Mouse (Mus musculus) erythroid progenitor cell, adult 5-6 weeks (primary cell): ENCODE measurements at regions not wholly inside any gene's neighbourhood (a gene's known extent, or its start where the extent isn't known, plus 50 kb on each side); places are given as distances from the start of the nearest gene placed in this dataset.
"Not testable (repeated sequence)": the region's sequence is repeated elsewhere in the genome, so short reads cannot be mapped to it uniquely, and the experiment has no call there.

Experiments used
- ATAC-seq: replicated peaks from 2 replicates; pipeline ENCODE4 v1.8.0; 2016; ENCODE audit warnings: moderate number of reproducible peaks, mild to moderate bottlenecking, moderate TSS enrichment, inconsistent platforms; ENCODE audit not compliant: poor library complexity, low FRiP score, severe bottlenecking

DNA sequence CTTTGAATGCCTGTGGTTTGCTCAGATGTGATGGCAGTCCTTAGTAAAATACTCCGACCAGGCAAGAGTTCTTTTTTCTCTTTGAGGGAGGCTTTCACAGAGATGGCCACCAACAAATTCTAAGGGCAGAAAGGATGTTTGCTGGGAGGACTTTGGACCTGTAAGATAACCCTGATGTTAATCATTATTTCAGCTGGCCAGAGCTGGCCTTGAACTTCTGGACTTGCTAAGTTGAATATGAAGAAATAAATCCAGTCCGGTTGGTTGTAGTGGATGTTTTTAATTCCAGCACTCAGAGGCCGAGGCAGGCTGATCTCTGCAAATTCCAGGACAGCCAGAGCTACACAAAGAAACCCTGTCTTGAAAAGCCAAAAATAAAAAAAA is 222.9 kb upstream of the Klf3 start:
- no peak for ATAC-seq

DNA sequence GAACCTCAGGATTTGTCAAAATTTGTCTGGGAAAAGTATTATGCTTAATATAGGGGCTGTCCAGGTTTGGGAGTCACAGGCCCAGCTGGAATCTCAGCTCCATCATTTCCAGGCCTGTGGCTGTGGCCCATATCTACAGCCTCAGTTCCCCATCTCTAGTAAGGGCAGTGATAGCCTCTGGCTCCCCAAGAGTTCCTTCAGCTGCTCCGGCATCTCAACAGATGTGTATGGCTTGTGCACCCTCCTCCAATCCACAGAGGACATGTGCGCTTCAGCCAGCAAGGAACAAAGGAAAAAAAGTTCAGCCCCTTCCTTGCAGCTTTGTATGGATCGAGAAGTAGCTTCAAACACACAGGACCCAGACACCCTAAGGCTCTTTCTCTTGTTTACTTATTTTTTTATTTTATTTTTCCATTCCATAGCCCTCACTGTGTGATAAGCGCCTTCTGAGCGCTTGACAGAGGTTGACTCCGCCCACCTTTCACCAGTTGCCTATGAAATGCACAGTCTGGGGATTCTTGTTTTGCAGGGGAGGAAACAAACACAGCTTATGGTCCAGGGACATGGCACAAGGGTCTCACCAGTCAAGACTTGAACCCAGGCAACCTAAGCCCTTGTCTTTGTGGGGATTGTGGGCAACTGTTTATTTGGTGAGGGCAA is 222.3 kb upstream of the Klf3 start:
- peak; percentile 78 for ATAC-seq

DNA sequence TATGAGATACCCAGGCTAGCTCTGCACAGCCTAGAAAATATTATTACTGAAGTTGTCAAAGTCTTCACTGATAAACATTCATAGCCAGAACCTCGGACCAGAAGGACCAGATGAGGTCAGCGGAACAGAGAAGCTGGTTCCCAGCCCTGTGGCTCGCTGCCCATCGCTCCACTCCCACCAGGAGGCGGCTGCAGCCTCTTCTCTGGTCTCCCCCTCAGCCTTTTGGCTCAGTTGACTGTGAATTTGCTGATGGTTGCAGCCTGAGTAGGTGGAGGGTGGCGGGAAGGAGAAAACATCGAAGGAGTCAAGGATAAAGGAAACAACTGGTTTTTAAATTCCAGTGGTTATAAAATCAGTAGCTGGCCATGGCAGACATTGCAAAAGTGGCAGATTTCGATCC is 221.7 kb upstream of the Klf3 start:
- no peak for ATAC-seq

DNA sequence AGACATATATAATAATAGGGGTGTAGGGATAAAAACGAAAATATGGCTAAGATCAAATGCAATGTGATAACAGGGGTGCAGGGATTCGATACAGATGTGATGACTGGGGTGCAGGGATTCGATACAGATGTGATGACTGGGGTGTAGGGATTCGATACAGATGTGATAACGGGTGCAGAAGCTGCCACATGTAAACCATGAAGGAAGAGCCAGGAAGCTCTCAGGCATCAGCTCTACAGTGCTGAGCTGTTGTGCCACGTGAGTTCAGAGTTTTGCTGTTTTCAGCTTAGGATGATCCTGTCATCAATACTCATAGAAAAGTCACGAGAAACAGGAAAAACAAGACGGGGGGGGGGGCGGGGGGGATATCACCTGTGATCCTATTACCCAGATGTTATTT is 221.2 kb upstream of the Klf3 start:
- ATAC-seq: no peak

DNA sequence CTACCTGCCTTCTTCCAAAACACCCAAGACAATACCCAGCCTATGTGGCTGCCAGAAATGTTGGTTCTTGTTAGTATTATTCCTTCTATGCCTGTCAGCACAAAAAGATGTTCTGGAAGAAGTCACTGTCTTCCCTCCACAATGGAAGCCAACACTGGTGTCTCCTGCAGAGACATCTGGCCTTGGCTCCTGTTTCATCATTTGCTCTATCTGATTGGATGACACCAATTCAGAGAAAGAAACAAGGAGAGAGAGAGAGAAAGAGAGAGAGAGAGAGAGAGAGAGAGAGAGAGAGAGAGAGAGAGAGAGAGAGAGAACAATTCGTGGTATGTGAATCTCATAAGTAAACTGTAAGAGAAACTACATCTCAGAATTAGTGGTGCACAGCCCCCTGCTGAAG is 218.9 kb upstream of the Klf3 start:
- ATAC-seq: no peak

DNA sequence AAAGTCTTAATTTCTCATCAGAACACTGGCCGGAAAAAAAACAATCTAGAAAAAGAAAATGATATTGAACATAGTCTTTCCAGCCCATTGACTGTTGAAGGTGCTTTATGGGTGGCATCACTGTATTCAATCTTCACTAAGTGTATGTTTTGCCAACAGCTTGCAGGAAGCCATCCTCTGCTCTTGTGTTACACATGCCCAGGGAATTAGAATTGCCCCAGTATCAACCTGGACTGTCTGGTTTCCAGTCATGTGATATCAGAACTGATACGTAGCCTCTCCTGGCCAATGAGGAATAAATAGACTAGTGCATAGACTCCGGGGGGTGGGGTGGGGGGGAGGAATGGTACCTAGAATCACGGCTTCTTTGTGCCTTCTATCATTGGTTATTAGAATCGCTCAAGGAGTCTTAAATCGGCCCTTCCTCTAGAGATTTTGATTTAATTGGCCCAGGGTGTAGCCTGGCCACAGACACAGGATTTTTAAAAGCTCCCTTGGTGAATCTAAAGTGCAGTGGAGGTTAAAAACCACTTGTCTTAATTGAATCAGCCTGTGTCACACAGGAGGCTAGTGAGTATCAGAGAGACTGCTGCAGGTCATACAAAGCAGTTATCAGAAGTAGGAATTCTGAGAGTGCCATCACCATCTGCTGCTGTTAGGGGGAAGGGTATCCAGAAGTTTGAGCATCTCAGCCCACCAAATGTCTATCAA is 218.0 kb upstream of the Klf3 start:
- no peak for ATAC-seq

DNA sequence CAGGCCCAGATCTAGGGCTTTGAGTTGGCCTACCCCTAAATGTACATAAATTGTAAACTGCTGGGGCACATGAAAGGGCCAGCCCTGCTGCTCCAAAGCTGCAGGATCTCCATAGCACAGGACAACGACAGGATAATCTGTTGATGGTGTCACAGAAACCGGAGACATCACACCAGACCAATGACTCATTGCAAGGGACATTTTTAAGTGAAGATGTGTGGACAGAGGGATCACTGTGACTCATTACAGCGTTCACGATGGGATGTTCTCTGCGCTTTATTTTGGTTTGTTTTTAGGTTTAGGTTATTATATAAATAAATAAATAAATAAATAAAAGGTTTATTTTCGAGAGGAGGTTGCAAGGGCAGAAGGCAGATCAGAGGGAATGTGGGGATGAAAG is 216.9 kb upstream of the Klf3 start:
- ATAC-seq: no peak

DNA sequence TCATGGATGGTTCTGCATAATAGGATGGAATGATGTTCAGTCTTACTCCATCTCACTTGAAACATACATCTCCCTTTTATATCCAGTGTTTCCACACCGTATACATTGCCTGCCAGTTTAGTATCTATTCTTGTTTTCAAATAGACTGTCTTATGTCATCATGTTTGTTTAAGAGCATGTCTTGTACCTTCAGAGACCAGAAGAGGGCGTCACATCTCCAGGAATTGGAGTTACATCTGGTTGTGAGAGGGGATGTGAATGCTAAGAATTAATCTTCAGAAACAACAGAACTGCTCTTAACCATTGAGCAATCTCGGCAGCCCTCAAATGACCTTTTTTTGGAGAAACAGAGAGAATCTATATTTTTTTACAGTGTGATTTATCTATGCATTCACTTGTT is 216.3 kb upstream of the Klf3 start:
- ATAC-seq: no peak

DNA sequence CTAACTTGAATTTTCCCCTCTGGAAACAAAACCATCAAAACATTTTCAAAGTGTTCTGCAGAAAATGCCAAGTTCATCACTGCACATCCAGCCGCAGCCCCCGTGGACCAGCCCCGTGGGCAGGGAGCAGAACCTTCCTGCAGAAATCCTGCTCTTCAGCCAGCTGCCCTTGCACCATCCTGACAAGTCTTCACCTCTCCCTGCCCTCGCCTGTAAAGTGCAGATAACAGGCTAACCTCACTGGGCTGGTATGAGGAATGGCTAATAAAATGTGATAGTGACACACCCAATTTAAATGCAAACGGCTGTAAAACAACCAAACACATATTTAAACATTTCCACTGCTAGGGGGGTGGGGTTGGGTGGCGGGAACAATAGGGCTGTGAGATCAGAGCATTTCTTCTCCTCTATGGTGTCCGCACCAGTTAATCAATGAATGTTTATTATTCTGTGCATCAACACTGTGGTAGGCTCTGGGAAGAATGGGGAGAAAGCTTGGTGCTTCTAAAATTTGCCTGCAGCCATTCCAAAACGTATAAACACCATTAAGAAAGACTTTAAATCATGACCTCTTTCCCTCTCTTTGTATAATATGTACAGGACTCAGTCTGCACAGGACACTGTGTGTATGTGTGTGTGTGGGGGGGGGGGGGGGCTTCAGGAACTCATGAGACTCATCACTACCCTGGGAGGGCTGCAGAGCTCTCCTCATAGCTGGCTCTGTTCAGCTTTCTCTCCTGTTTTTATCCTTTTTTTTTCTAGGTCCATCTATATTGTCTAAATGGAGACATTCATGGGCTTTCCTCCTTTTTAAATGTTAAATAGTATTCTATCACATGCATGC is 215.1 kb upstream of the Klf3 start:
- ATAC-seq: peak; percentile 75

DNA sequence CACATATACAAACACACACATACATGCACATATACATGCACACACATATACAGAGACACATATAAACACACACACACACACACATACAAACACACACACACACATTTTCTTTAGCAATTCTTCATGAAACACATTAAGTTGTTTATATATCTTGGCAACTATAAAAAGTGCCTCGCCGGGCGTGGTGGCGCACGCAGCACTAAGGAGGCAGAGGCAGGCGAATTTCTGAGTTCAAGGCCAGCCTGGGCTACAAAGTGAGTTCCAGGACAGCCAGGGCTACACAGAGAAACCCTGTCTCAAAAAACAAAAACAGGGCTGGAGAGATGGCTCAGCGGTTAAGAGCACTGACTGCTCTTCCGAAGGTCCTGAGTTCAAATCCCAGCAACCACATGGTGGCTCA is 214.4 kb upstream of the Klf3 start:
- not testable (repeated sequence) for ATAC-seq

DNA sequence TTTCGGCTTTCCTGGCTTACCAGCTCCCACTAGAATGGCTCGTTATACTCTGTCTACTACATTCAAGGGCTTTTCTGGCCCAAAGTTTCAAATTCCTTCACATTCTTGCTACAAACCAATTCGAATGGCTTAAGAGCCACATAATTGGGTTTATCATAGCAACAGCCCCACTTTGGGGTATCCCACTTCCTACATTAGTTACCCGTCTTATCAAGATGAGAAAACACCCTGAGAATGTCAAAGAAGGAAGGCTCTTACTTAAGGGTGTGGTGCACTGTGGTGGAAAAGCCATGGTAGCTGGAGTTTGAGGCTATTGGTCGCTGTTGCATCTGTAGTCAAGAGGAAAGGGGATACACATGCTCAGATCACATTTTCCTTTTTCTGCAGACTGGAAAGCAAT is 213.2 kb upstream of the Klf3 start:
- peak; percentile 39 for ATAC-seq

DNA sequence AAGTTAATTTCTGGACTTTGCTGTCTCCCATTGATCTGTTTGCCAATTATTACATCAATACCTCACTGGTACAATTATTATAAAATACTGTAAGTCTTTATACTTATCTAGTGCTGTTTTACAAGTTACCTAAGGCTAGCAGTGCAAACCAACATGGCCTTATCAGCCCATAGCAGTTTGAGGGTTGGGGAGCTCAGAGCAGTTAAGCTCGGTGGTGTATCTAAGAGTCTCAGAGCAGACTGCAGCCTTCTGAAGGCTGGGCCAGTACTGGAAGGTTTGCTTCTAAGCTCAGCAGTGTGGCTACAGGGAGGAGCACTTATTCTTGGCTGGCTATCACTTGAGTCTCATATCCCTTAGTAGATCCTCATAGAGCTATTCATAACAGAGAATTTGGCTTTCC is 212.4 kb upstream of the Klf3 start:
- ATAC-seq: peak; percentile 79

DNA sequence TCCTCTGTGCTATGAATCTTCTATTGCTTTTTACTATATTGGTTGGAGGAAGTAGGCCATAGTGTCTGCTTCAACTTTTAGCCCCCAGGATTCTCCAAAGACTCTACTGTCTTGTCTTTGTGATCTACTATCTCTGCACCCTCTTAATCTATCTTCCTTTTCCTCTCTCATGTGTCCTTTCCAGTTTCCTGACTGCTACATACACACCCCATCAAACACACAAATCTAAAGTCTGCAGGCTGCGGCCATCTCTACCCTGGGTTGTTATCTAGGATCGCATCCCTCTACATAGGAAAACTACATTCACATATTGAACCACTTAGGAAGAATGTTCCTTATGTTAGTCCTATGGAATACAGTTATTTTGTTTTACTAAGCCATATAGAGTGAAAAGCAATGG is 211.4 kb upstream of the Klf3 start:
- no peak for ATAC-seq

DNA sequence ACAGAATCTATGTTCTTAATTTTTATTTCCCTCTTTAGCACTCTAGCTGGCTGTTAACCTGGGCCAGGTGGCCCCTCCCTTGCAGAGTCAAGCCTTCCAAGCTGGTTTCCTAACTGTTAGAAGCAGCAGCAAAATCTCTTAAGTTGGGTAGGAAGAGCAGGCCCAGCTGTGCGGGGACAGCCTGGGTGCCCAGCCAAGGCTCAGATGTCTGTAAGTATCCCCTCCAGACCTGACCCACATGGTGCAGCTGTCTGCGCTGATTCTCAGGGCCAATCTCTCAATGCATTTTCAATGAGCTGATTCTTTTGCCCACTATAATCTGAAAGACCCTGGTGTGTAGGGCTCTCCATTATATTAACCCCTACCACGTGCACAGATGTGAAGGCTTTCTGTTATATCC is 208.0 kb upstream of the Klf3 start:
- no peak for ATAC-seq

DNA sequence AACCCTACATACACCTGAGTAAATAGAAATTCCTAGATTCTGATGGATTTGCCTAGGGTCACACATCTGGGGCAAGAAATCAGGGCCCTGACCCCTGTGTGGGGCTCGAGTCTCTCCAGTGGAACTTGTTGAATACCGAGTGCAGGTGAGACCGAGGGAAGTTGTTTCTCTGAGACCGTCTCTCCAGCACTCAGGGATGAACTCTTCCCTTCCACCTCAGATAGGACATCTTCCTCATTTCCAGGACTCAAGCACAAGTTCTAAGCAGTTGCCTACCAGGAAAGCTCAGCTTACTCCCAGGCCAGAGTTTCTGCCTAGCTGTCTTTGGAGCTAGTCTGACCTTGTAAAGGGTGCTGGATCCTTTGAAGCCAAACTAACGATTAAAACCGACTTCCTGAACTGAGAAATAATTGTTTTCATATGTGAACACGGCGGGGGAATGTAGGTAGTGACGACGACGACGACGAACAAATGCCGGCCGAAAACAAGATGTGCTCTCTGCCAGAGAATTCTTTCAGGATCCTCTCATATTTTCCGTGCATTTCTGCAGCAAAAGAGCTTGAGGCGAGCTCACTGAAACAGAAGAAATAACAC is 207.3 kb upstream of the Klf3 start:
- no peak for ATAC-seq

DNA sequence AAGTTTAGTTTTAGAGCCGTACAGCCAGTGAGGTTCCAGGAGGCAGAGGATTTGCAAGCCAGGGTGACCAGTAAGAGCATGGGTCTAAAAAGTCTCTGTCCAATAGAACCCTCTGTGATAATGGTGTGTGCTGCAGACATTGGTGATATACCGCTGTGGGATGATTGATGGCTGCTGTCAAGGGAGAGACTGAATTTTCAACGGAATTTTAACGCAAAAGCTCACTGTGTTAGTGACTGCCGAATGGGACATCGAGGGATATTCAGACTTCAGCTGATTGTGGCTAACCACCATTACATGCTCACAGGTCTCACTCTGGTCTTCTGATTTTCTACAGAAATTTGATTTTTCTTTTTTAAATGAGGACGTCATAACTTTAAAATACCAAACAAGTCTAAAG is 206.2 kb upstream of the Klf3 start:
- no peak for ATAC-seq

DNA sequence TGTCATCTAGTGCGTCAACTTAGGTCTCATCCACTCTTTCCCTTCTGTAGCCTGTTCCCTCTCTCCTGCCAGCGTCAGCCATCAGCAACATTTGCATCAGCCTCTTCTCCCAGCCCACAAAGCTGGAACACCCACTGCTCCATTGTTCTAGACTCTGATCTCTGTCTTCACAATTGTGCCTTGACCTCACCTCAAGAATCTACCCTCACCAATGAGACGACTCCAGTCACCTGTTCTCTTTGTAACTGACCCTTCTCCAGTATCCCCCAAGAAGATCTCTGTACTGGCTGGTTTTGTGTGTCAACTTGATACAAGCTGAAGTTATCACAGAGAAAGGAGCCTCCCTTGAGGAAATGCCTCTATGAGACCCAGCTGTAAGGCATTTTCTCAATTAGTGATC is 205.7 kb upstream of the Klf3 start:
- no peak for ATAC-seq

DNA sequence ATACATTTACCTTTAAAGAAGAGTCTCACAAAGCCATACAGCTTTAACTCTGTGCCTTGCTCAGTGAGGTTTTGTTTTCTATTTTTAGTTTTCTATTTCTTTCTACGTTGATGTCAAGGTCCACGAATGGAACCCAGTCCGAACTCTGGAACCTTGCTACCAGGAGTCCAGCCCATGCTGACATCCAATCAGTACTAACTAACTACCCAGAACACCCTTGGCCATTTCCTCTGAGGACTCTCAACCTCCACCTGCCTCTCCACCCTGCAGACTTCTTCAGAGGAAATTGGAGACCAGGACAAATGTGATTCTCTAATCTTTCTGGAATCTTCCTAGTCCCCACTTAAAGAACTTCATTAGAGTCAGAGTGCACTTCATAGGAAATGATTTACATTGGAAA is 204.6 kb upstream of the Klf3 start:
- no peak for ATAC-seq

DNA sequence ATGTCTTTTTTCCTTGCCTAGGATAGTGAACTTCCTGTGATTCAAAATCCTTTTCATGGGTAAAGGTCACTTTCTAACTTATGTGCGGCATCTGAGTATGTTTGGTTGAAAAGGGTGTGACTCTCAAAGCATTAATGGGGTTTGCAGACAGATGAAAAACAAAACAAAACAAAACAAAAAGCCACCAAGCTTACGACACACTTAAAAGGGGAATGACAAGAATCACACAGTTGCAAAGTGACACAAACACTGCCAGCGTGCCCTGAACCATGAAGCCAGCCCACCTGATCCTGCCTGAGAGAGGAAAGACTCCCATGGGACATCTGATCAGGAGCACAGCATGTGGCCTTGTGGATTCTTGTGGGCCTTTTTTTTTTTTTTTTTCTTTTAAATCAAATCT is 204.2 kb upstream of the Klf3 start:
- no peak for ATAC-seq

DNA sequence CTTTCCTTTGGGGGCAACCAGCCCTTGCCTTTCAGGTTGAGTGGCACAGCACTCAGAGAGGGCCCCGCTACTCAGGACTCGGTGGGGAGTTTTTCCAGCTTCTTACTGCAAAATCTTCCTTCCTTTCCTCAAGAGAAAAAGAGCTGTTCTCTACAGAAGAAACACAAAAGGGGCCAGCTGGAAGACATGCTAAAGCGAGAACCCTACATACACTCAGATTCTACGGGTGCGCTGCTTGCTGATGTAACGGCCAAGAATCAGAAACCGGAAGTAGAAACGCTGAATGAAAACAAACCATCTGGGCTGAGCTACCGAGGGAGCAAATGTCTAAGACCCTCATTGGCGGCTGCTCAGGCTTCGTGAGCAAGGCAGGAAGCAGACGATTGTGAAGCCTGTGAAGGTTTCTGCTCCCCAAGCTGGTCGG is 203.3 kb upstream of the Klf3 start:
- peak; percentile 70 for ATAC-seq

DNA sequence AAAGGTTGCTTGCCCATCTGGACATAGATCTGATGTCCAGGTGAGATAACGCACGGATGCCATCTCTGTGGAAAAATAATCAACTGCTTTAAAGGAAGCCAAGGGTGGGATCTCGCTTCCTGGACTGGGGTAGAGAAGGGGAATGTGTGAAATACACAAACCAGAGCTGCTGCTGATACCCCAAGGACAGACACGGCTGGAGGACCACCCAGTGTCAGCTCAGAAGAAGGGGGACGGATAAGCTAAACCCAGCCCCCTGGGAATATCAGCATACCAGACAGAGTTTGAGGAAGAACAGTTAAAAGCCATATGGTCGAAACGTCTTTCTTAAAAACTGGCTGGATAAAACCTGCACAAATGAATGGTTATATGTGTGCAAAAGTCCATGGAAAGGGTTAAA is 202.8 kb upstream of the Klf3 start:
- no peak for ATAC-seq
